Mouse (Mus musculus) testis, adult 2 months (tissue): ENCODE measurements around the gene Tnpo2.

ENCODE experiments used
- CTCF ChIP-seq: fragments of 200-500 bp; IDR thresholded peaks from 2 replicates; pipeline ENCODE4 v1.5.1; 2012; ENCODE audit warnings: low read depth, mild to moderate bottlenecking, inconsistent platforms, low read length, moderate library complexity; ENCODE audit not compliant: control insufficient read depth, insufficient read depth, insufficient replicate concordance
- POLR2A ChIP-seq: fragments of 200-500 bp; IDR thresholded peaks from 2 replicates; pipeline ENCODE4 v1.6.1; 2012; ENCODE audit warnings: low read depth, mild to moderate bottlenecking, inconsistent platforms, low read length, moderate library complexity; ENCODE audit not compliant: control insufficient read depth

- TF ChIP-seq CTCF = no peak
- no peak for TF ChIP-seq POLR2A
Observed at GRCm38 (mm10) chr8:85095051-85095450, 58.3 kb downstream of the Tnpo2 start.
